Mouse (Mus musculus): ENCODE results near the gene Acss2. TPM values are rescaled to one million over a fixed set of nuclear protein-coding genes. Genes with fewer than 3 reads are reported as not detected.
A peak's percentile ranks its signal among the peaks of the same experiment; 100 is the strongest.

The Acss2 gene
- total RNA-seq (2021): 10 to 100 TPM; 26.5 to 40.9 TPM
- long read RNA-seq, experiment 1, transcript Acss2-203 (19 exons, 2,145 nt): minor isoform, 10 of 49 reads
- long read RNA-seq, experiment 1, transcript Acss2-201 (18 exons, 2,931 nt): major isoform, 30 of 49 reads
- long read RNA-seq, experiment 1, partial matches to known transcripts: 4 of 49 reads
- long read RNA-seq, experiment 1, other reads (novel, unspliced or antisense): 4 of 49 reads
- long read RNA-seq, experiment 2, transcript Acss2-203 (19 exons, 2,145 nt): minor isoform, 6 of 57 reads
- long read RNA-seq, experiment 2, transcript Acss2-201 (18 exons, 2,931 nt): major isoform, 41 of 57 reads
- long read RNA-seq, experiment 2, partial matches to known transcripts: 3 of 57 reads
- long read RNA-seq, experiment 2, other reads (novel, unspliced or antisense): 7 of 57 reads

- DNase-seq: peak; percentile 99
Measured at GRCm38 (mm10) chr2:155517455-155518423, at the start of gene Acss2, which contains the start of gene Ggt7. Gene Acss2, plus strand, starts transcription at chr2:155517948. Gene Ggt7, minus strand, starts transcription at chr2:155518237.

GRCm38 (mm10) chr2:155472671-155473569 lies 44.8 kb upstream of the Acss2 start:
- peak; percentile 70 for DNase-seq

DNA sequence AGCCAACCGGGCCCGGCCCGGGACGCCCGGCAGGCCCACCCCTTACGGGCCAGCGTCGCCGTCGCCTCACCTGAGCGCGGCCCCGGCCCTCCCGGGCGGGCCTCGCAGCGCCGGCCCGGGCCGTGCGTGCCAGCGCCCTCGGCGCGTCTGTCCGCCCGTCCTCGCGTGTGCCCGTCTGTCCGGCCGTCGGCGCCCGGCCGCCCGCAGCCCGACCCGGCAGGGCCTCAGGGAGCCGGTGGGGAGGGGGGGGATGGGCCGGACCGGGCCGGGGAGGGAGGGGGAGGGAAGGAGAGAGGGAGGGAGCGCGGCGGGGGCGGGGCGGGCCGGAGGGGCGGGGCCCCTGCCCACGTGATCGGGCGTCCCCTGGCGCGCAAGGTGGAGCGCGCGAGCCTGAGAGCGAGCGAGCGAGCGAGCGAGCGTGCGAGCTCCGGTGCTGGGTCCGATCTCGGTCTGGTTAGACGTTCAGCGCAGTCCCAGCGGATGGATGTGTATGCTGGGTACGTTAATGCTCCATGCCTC lies 44.1 kb upstream of the Acss2 start, which contains the start of gene Ncoa6:
Ncoa6 (minus strand) TSS at position 325 of the 519 bp plus-strand sequence.
- DNase-seq: peak; percentile 88

DNA sequence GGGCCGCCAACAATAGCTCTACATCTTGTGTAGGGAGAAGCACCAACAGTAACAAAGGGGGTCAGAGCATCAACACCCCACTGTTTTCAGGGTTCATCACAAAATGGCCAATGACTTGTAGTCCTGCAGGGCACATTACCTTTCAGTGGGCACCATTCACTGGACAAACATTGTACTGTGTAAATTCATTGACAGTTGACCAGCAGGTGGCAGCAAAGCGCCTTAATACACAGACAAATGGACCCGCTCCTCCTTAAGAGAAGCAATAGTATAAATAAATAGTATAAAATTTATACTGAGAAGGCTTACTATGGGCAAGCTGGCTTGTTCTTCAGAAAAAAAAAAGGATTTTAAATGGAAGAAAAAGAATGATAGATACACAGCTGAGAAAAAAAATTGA lies 35.7 kb upstream of the Acss2 start:
- DNase-seq: peak; percentile 76

- no peak for DNase-seq
Measured at GRCm38 (mm10) chr2:155490998-155491397, 26.8 kb upstream of the Acss2 start.

GRCm38 (mm10) chr2:155502596-155502995 lies 15.2 kb upstream of the Acss2 start:
- no peak for DNase-seq

- no peak for DNase-seq
Measured at GRCm38 (mm10) chr2:155504440-155505355, 13.1 kb upstream of the Acss2 start.

DNA sequence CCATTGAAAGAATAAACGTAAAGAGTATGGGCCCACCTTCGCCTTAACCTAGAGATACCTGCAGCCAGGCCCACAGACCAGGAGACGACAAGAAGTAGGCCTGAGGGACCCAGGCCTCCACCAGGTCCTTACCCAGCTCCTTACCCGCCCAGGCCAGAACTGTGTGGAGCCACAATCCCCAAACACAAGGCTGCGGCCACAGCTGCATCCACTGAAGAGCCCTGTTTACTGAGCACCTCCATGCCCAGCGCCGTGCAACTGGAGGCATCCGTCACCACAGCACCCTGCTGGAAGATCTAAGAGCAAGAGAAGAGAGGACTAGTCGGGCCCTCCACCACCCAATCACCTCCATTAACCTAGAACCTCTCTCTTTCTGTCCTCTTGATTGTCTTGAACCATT lies 11.9 kb upstream of the Acss2 start:
- DNase-seq: no peak

- DNase-seq: no peak
Measured at GRCm38 (mm10) chr2:155507721-155508470, 9.9 kb upstream of the Acss2 start.

GRCm38 (mm10) chr2:155512479-155512878 lies 5.3 kb upstream of the Acss2 start:
- peak; percentile 74 for DNase-seq

DNA sequence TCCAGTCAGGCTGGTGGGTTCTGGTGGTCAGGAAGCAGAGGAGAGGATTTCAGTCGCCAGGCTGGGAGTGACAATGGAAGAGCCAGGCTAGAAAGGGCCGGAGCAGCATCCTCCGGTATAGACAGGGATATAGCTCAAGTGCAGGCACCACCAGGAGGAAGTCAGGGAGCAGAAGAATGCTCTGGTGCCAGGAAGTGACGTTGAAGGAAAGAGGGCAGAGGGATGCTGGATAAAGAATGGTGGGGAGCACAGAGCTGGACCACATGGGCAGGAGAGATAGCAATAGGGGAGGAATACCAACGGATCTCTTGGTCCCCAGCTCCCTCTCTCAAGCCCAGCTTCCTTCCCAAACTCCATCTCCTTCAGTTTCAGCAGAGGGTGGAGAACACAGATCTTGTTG lies 4.2 kb upstream of the Acss2 start:
- DNase-seq: no peak

GRCm38 (mm10) chr2:155514666-155515065 lies 3.1 kb upstream of the Acss2 start:
- peak; percentile 78 for DNase-seq

DNA sequence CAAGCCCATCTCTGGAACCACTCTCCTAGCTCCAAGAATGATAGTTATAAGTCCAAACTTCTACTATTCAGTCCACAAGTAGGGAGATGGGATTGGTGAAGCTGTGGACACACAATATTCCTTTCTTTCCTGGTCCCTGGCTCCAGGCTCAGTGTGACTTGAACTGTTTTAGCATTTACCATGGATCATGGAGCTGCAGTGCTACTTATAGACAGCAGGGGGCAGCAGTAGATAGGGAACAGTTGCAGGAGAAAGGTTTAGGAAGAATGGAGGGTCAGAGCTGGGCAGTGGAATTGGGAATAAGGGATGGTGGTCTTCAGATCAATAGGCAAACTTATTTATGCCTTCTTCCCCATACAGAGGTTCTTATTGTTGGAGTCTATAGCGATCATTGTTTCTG lies 1.8 kb upstream of the Acss2 start:
- DNase-seq: peak; percentile 75

GRCm38 (mm10) chr2:155518531-155519270 lies 953 bp downstream of the Acss2 start:
- DNase-seq: no peak

DNA sequence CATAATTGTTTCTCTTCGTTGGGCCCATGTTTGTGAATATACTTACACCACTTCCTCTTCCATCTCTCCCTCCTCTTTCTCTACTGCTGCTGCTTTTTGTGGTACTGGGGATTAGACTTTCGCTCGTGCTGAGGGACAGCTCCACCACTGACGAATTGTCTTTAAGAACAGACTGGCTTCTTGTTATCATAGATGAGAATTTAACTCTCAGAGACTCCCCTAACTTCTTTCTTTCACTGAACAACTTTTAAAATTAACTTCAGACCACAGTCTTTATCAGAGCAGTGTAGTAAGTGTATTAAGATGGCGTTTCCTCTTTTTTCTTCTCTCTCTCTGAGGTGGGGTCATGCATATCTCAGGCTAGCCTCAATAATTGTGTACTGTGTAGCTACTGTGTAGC lies 6.0 kb downstream of the Acss2 start:
- DNase-seq: no peak

DNA sequence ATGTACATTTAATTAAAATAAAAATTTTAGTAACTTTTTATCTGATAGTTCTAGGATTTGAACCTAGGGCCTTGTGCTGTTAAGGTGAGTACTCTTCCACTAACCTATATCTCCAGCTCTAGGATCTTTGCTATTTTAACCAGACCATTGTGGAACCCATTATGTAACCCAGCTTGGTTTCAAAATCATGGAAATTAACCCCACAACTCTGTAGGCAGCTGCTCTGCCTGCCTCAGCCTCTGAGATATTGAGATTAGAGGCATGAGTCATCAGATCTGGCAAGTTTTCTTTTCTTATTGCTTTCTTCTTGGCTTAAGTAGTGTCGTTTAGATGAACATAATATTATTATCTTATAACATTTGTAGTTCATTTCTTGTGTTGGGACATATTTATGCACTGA lies 6.6 kb downstream of the Acss2 start:
- no peak for DNase-seq

- DNase-seq: no peak
Measured at GRCm38 (mm10) chr2:155527367-155527766, 9.6 kb downstream of the Acss2 start.

- DNase-seq: no peak
Measured at GRCm38 (mm10) chr2:155536292-155536691, 18.5 kb downstream of the Acss2 start.
